Mouse (Mus musculus) ES-E14 (cell line): ENCODE measurements around the gene Cracr2a. TPM values are rescaled to one million over a fixed set of nuclear protein-coding genes. Genes with fewer than 3 reads are reported as not detected.

Experiments
- DNase-seq: peaks from one replicate; pipeline ENCODE4 v3.0.0-alpha.2; 2013; ENCODE audit warnings: low read depth, low spot score
- H3K27ac ChIP-seq: 2 replicates; pipeline ENCODE4 v1.5.1; 2012; ENCODE audit warnings: low read depth, mild to moderate bottlenecking, low read length, moderate library complexity, mixed read lengths; ENCODE audit not compliant: poor library complexity, insufficient read depth, severe bottlenecking
- H3K36me3 ChIP-seq: 2 replicates; pipeline ENCODE4 v1.6.1; 2012; ENCODE audit warnings: mild to moderate bottlenecking, low read length, moderate library complexity, mixed read lengths; ENCODE audit not compliant: control insufficient read depth, poor library complexity, insufficient read depth, severe bottlenecking
- H3K4me1 ChIP-seq, 2 experiments: fragments of 150-350 bp in 1 of 2; sonication (generic) in 1 of 2; 2 replicates each; pipeline ENCODE4 v1.6.1; 2012; ENCODE audit warnings: low read length in 2 of 2, mild to moderate bottlenecking in 1 of 2, mixed read lengths in 1 of 2; ENCODE audit not compliant: control insufficient read depth in 2 of 2, insufficient read depth in 2 of 2, poor library complexity in 1 of 2
- H3K4me3 ChIP-seq, 2 experiments: fragments of 150-350 bp in 1 of 2; sonication (generic) in 1 of 2; 2 replicates each; pipeline ENCODE4 v1.5.1; 2012; ENCODE audit warnings: low read length in 2 of 2, low read depth in 1 of 2, mild to moderate bottlenecking in 1 of 2, mixed read lengths in 1 of 2; ENCODE audit not compliant: insufficient read depth in 1 of 2, poor library complexity in 1 of 2, severe bottlenecking in 1 of 2
- H3K9ac ChIP-seq: 2 replicates; pipeline ENCODE4 v1.6.1; 2012; ENCODE audit warnings: low read depth, mild to moderate bottlenecking, low read length, mixed read lengths; ENCODE audit not compliant: poor library complexity, insufficient read depth, severe bottlenecking
- H3K9me3 ChIP-seq: fragments of 150-350 bp; sonication (generic); 2 replicates; pipeline ENCODE4 v1.6.1; 2012; ENCODE audit warnings: low read depth, mild to moderate bottlenecking, low read length; ENCODE audit not compliant: control insufficient read depth, insufficient read depth
- CHD2 ChIP-seq: IDR thresholded peaks from 2 replicates; pipeline ENCODE4 v1.6.1; 2014; ENCODE audit warnings: mild to moderate bottlenecking, low read depth, low read length, inconsistent platforms
- HCFC1 ChIP-seq: IDR thresholded peaks from 2 replicates; pipeline ENCODE4 v1.6.1; 2012; ENCODE audit warnings: low read length, inconsistent platforms, borderline replicate concordance; ENCODE audit not compliant: insufficient read depth
- MAFK ChIP-seq: IDR thresholded peaks from 2 replicates; pipeline ENCODE4 v1.6.1; 2014; ENCODE audit warnings: mild to moderate bottlenecking, low read depth, low read length, inconsistent platforms; ENCODE audit not compliant: insufficient read depth
- ZC3H11A ChIP-seq: IDR thresholded peaks from 2 replicates; pipeline ENCODE4 v1.6.1; 2012; ENCODE audit warnings: low read depth, mild to moderate bottlenecking, inconsistent platforms, low read length, borderline replicate concordance
- ZNF384 ChIP-seq: IDR thresholded peaks from 2 replicates; pipeline ENCODE4 v1.6.1; 2012; ENCODE audit warnings: low read depth, low read length, inconsistent platforms
- in situ Hi-C, 2 experiments: fragments of 600-800 bp; cut with MboI; formaldehyde crosslinking; loops; one replicate each; pipeline ENCODE4 v1.15.1; 2025; ENCODE audit warnings: low sequenced_read_pairs in 2 of 2, inconsistent platforms in 1 of 2; ENCODE audit not compliant: unreplicated experiment in 2 of 2
- total RNA-seq: library from RNA; depleted of rRNA; stranded (reverse); fragments of 300-350 nt; gene quantifications from 2 replicates; pipeline ENCODE4 v1.2.3, GENCODE M21; 2012

Cracr2a gene
- total RNA-seq, 1 experiment: 0.76 TPM

DNA sequence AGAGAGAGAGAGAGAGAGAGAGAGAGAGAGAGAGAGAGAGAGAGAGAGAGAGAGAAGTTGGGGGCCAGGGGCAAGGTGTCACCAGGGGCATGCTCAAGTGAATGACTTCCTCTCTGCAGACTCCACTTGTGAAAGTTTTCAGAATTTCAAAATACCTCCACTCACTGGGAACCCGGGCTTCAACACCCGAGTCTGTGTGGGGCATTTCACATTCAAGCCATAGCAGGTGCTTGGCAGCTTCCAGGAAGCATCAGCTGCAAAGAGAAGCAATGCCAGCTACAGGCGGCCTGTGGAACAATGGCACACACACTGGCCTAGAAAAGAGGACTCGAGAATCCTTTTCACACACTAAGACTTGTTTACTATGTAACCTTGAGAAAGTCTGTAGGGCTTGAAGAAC lies 32.3 kb downstream of the Cracr2a start:
- in situ Hi-C loops: no loop called here
- TF ChIP-seq ZNF384: no peak
- TF ChIP-seq MAFK: no peak
- TF ChIP-seq CHD2: no peak
- no peak for TF ChIP-seq ZC3H11A
- TF ChIP-seq HCFC1: no peak
- no peak overlapping the region for H3K9ac ChIP-seq
- no peaks in the 10 kb centered on the region for H3K36me3 ChIP-seq
- no peaks in the 10 kb centered on the region for H3K9me3 ChIP-seq
- H3K4me1 ChIP-seq: no peaks in the 10 kb centered on the region
- H3K27ac ChIP-seq: no peak overlapping the region
- H3K4me3 ChIP-seq: no peak overlapping the region
- DNase-seq: no peak

DNA sequence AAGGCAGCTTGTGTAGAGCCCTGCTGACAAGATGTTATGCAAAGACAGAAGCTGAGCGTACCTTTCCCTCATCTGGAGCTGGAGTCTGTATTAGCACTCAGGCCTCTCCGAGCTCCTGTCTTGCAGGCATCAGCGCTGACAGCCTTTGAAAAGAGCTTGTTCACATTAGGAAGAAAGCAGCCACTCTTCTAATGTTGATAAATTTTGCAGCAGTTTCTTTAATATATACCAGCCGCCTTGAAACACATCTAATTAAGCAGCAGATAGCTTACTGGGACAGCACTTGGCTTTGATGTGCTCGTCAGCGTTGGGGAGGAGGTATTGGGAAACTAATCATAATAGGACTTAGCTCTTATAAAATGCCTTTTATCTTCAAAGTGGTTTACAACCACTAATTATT lies 38.1 kb downstream of the Cracr2a start:
- Histone ChIP-seq H3K9me3 (no peaks in the 10 kb centered on the region), H3K27ac (no peak overlapping the region), H3K4me1 (no peaks in the 10 kb centered on the region), H3K36me3 (no peaks in the 10 kb centered on the region), H3K9ac (no peak overlapping the region), H3K4me3 (no peak overlapping the region)
- in situ Hi-C loops: no loop called here
- TF ChIP-seq MAFK: no peak
- TF ChIP-seq ZNF384: no peak
- no peak for TF ChIP-seq HCFC1
- TF ChIP-seq ZC3H11A: no peak
- no peak for TF ChIP-seq CHD2
- DNase-seq: no peak

GRCm38 (mm10) chr6:127605067-127606025 lies 44.2 kb downstream of the Cracr2a start:
- in situ Hi-C loops: no loop called here
- Histone ChIP-seq H3K9me3 (no peaks in the 10 kb centered on the region), H3K9ac (no peak overlapping the region), H3K27ac (no peak overlapping the region), H3K4me1 (no peaks in the 10 kb centered on the region), H3K4me3 (no peak overlapping the region), H3K36me3 (no peaks in the 10 kb centered on the region)
- TF ChIP-seq ZC3H11A (no peak), HCFC1 (no peak)
- DNase-seq: no peak

DNA sequence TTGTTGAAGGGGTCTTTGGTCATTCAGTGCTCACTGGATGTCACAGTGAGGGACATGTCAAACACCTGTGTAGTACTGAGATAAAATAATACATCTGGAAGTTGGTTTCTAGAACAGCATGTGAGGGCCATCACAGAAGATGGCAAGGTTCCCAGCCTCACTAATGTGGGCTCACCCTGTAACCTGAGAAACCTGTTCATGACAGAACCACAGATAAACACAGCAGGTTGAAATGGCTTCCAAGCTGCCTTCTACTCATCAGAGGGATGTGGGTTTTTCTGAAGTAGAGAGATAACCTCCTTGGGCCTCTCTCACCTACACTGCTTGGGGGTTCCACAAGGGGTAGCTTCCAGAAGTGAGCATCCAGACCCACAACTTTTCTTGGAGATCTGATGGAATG lies 48.5 kb downstream of the Cracr2a start:
- no peak for TF ChIP-seq ZC3H11A
- no peak for TF ChIP-seq MAFK
- TF ChIP-seq CHD2: no peak
- TF ChIP-seq ZNF384: no peak
- TF ChIP-seq HCFC1: no peak
- Histone ChIP-seq H3K4me1 (no peaks in the 10 kb centered on the region), H3K9ac (no peak overlapping the region), H3K36me3 (no peaks in the 10 kb centered on the region), H3K27ac (no peak overlapping the region), H3K4me3 (no peak overlapping the region), H3K9me3 (no peaks in the 10 kb centered on the region)
- no peak for DNase-seq
- in situ Hi-C loops: no loop called here

- no peak for TF ChIP-seq MAFK
- TF ChIP-seq CHD2: no peak
- TF ChIP-seq ZC3H11A: no peak
- TF ChIP-seq ZNF384: no peak
- no peak for TF ChIP-seq HCFC1
- no peaks in the 10 kb centered on the region for H3K9me3 ChIP-seq
- H3K36me3 ChIP-seq: no peaks in the 10 kb centered on the region
- H3K9ac ChIP-seq: no peak overlapping the region
- no peak overlapping the region for H3K4me3 ChIP-seq
- in situ Hi-C loops: no loop called here
- no peaks in the 10 kb centered on the region for H3K4me1 ChIP-seq
- no peak for DNase-seq
- H3K27ac ChIP-seq: no peak overlapping the region
Observed at GRCm38 (mm10) chr6:127611216-127611615, 50.1 kb downstream of the Cracr2a start.
